ENCODE assay signal across 13 mouse cellular contexts in genomic region chr16:96317803-96318202, GRCm38 (mm10).
"Had no signal": no experiment of that assay in that cellular context is flagged by ENCODE, and none has a peak within 500 bp of the region (broad histone marks: within the 10 kb centered on the region; RNA-seq: fewer than 3 reads in every experiment).

No protein-coding gene starts in this region.

- H3K4me1 ChIP-seq: liver, embryonic 13.5 days had no signal

- H3K27me3 ChIP-seq: liver, embryonic 13.5 days had no signal

- H3K27ac ChIP-seq: kidney, postnatal 0 days; layer of hippocampus, adult 2 months; left cerebral cortex, adult 2 months; liver, embryonic 13.5 days had no signal

- H3K4me3 ChIP-seq: layer of hippocampus, adult 2 months; left cerebral cortex, adult 2 months; liver, embryonic 13.5 days had no signal

- DNase-seq: kidney, postnatal 25 days; layer of hippocampus, adult 9-11 months; layer of hippocampus, postnatal 36 days; liver, embryonic 13.5 days; lung, adult 2 months; lung, postnatal 14 days; lung, postnatal 4 days; midbrain, embryonic 14.5 days; thymus, adult 18-20 months; thymus, postnatal 36 days had no signal
